Mouse (Mus musculus) C2C12 (cell line): ENCODE measurements around the gene Eri2. TPM values are rescaled to one million over a fixed set of nuclear protein-coding genes. Genes with fewer than 3 reads are reported as not detected.

Experiments used
- H3K27me3 ChIP-seq: one replicate; pipeline ENCODE4 v1.6.1; 2011; ENCODE audit not compliant: control insufficient read depth, insufficient read depth, insufficient read length
- H3K36me3 ChIP-seq: one replicate; pipeline ENCODE4 v1.6.1; 2011; ENCODE audit not compliant: control insufficient read depth, insufficient read depth
- H3K4me3 ChIP-seq: one replicate; pipeline ENCODE4 v1.5.1; 2011; ENCODE audit warnings: mild to moderate bottlenecking, control low read depth; ENCODE audit not compliant: poor library complexity, insufficient read depth, severe bottlenecking
- H3K79me2 ChIP-seq: one replicate; pipeline ENCODE4 v1.6.1; 2011; ENCODE audit not compliant: control insufficient read depth, insufficient read depth
- H3K79me3 ChIP-seq: one replicate; pipeline ENCODE4 v1.6.1; 2011; ENCODE audit warnings: low read depth, control low read depth
- H3ac ChIP-seq: one replicate; pipeline ENCODE3; 2011; ENCODE audit warnings: low read depth; ENCODE audit not compliant: control insufficient read depth, insufficient read length
- CEBPB ChIP-seq: IDR thresholded peaks from one replicate; pipeline ENCODE4 v1.6.1; 2011; ENCODE audit warnings: low read depth, mild to moderate bottlenecking, control low read depth, moderate library complexity
- CTCF ChIP-seq: IDR thresholded peaks from one replicate; pipeline ENCODE4 v1.5.1; 2011; ENCODE audit not compliant: control insufficient read depth, insufficient read depth, insufficient read length
- FOSL1 ChIP-seq: IDR thresholded peaks from one replicate; pipeline ENCODE4 v1.8.0; 2011; ENCODE audit warnings: mild to moderate bottlenecking, low read length; ENCODE audit not compliant: poor library complexity, insufficient read depth, severe bottlenecking
- MAX ChIP-seq: IDR thresholded peaks from one replicate; pipeline ENCODE4 v1.6.1; 2011; ENCODE audit warnings: mild to moderate bottlenecking, control low read depth
- MYOD1 ChIP-seq: IDR thresholded peaks from one replicate; pipeline ENCODE4 v1.6.1; 2011; ENCODE audit warnings: low read depth; ENCODE audit not compliant: control insufficient read depth, insufficient read length
- MYOG ChIP-seq: IDR thresholded peaks from one replicate; pipeline ENCODE4 v1.6.1; 2011; ENCODE audit not compliant: control insufficient read depth, insufficient read length; ENCODE audit errors: extremely low read depth
- USF1 ChIP-seq: IDR thresholded peaks from one replicate; pipeline ENCODE4 v1.6.1; 2011; ENCODE audit warnings: low read depth, mild to moderate bottlenecking, control low read depth, moderate library complexity
- polyA plus RNA-seq: library from polyadenylated mRNA; unstranded; fragments of >200 nt; fragmentation: generic; extraction: Trizol; gene quantifications from one replicate; pipeline ENCODE4 v1.2.1, GENCODE M21; 2012; ENCODE audit warnings: missing spikeins

The Eri2 gene
- polyA plus RNA-seq, 1 experiment: 3.3 TPM

- H3K79me2 ChIP-seq: no peaks in the 10 kb centered on the region
- H3ac ChIP-seq: no peak overlapping the region
- TF ChIP-seq MYOG: no peak
- no peak for TF ChIP-seq FOSL1
- no peak for TF ChIP-seq USF1
- no peak for TF ChIP-seq MAX
- no peak for TF ChIP-seq CTCF
- no peak for TF ChIP-seq CEBPB
- no peak for TF ChIP-seq MYOD1
- H3K79me3 ChIP-seq: no peaks in the 10 kb centered on the region
- no peak overlapping the region for H3K4me3 ChIP-seq
- peaks cover 14% of the 10 kb centered on the region for H3K36me3 ChIP-seq
- no peaks in the 10 kb centered on the region for H3K27me3 ChIP-seq
These were observed 13.5 kb upstream of the Eri2 start for GRCm38 (mm10) chr7:119807396-119807795.

GRCm38 (mm10) chr7:119800991-119801390, 7.1 kb upstream of the Eri2 start:
- Histone ChIP-seq H3ac (no peak overlapping the region), H3K4me3 (no peak overlapping the region), H3K79me3 (no peaks in the 10 kb centered on the region), H3K36me3 (no peaks in the 10 kb centered on the region), H3K79me2 (no peaks in the 10 kb centered on the region), H3K27me3 (no peaks in the 10 kb centered on the region)
- TF ChIP-seq MYOD1 (no peak), MAX (no peak), MYOG (no peak), CEBPB (no peak), FOSL1 (no peak), USF1 (no peak), CTCF (no peak)

- Histone ChIP-seq H3K36me3 (no peaks in the 10 kb centered on the region), H3K4me3 (no peak overlapping the region), H3K79me3 (no peaks in the 10 kb centered on the region), H3ac (no peak overlapping the region), H3K27me3 (no peaks in the 10 kb centered on the region), H3K79me2 (no peaks in the 10 kb centered on the region)
- no peak for TF ChIP-seq FOSL1
- TF ChIP-seq MYOG: no peak
- TF ChIP-seq CEBPB: no peak
- TF ChIP-seq MYOD1: no peak
- no peak for TF ChIP-seq USF1
- TF ChIP-seq MAX: no peak
- TF ChIP-seq CTCF: no peak
These were observed 6.6 kb upstream of the Eri2 start for GRCm38 (mm10) chr7:119800488-119800887.

GRCm38 (mm10) chr7:119795311-119795710, 1.5 kb upstream of the Eri2 start:
- Histone ChIP-seq H3K4me3 (no peak overlapping the region), H3ac (no peak overlapping the region)

GRCm38 (mm10) chr7:119794251-119794638, 387 bp upstream of the Eri2 start:
- peaks cover 2% of the 10 kb centered on the region for H3K79me3 ChIP-seq
- H3ac ChIP-seq: peak overlapping the region; percentile 87
- peaks cover 8% of the 10 kb centered on the region for H3K36me3 ChIP-seq
- TF ChIP-seq USF1: no peak
- TF ChIP-seq CEBPB: no peak
- no peak for TF ChIP-seq FOSL1
- no peak for TF ChIP-seq MYOD1
- TF ChIP-seq CTCF: no peak
- TF ChIP-seq MYOG: no peak
- TF ChIP-seq MAX: no peak
- H3K79me2 ChIP-seq: peaks cover 26% of the 10 kb centered on the region
- H3K4me3 ChIP-seq: peak overlapping the region; percentile 59
- H3K27me3 ChIP-seq: no peaks in the 10 kb centered on the region

More at GRCm38 (mm10) chr7:119795311-119795710, 1.5 kb upstream of the Eri2 start:
- Histone ChIP-seq H3K36me3 (no peaks in the 10 kb centered on the region), H3K27me3 (no peaks in the 10 kb centered on the region), H3K79me3 (peaks cover 2% of the 10 kb centered on the region), H3K79me2 (peaks cover 26% of the 10 kb centered on the region)
- no peak for TF ChIP-seq CTCF
- no peak for TF ChIP-seq USF1
- TF ChIP-seq MAX: no peak
- TF ChIP-seq FOSL1: no peak
- TF ChIP-seq MYOD1: no peak

- H3ac ChIP-seq: no peak overlapping the region
- H3K79me3 ChIP-seq: peaks cover 2% of the 10 kb centered on the region
- peaks cover 38% of the 10 kb centered on the region for H3K36me3 ChIP-seq
- H3K79me2 ChIP-seq: peaks cover 16% of the 10 kb centered on the region
- H3K27me3 ChIP-seq: no peaks in the 10 kb centered on the region
- no peak overlapping the region for H3K4me3 ChIP-seq
- TF ChIP-seq CEBPB (no peak), MYOD1 (no peak), CTCF (no peak), USF1 (no peak), FOSL1 (no peak)
These were observed 4.8 kb downstream of the Eri2 start for GRCm38 (mm10) chr7:119789024-119789423.
